Mouse (Mus musculus): ENCODE measurements around the gene Esr1.
"Not testable (repeated sequence)": the region's sequence is repeated elsewhere in the genome, so short reads cannot be mapped to it uniquely, and the experiment has no call there.

The Esr1 gene

DNA sequence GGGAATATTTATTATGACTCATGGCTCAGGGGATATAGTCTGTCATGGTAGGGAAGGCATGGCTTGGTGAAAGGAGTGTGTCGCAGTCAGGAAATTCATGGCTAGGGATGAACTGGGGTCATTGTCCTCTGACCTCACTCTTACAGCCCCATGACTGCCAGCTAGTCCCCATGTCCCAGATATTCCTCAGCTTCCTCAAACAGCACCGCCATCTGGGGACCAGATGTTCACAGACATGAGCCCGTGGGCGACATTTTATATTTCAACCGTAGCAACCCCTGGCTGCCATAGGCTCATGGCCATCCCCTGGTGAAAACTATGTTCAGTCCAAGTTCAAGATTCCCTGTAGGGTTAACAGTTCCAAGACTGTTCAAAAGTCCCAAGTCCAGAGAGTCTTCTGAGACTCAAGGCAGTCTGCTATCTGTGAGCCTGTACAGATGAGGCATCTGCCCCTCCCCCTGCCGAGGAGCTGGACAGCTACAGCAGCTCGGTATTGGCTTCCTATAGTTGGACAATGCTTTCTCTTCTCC lies 83.0 kb downstream of the Esr1 start:
- no peak for DNase-seq (ENCODE audit: low spot score in 2 of 2)

DNA sequence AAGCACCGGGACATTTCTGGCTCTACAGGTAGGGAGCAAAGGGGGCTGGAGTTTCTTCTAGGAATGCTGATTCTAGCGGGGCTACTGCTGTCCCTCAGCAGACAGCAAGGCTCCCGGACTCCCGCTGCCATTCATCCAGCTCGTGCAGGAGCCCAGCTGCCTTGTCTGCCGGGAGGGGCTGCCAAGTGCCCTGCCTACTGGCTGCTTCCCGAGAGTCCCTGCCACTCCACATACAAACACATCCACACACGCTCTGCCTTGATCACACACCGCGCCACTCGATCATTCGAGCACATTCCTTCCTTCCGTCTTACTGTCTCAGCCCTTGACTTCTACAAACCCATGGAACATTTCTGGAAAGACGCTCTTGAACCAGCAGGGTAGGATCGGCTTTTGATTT lies 98.5 kb downstream of the Esr1 start:
- peak; percentile 34 for DNase-seq (ENCODE audit: low spot score in 2 of 2)

DNA sequence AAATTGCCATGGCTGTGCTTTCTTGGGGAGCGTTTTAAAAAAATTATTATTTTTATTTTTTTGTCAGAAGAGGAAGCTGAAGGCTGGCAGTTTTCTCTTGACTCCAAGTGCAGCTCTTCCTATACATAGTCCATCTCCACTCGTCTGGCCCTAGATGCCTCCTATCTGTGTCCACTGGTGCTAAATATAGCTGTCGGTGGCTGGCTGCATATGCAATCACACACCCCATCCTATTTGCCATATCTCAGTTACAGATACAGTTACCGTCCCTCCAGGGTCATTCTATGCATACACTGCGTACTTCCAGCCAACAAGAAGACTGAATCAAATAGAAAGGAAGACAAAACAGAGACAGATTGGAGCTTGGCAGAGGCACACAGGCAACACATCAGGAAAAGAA lies 100.0 kb downstream of the Esr1 start:
- no peak for DNase-seq (ENCODE audit: low spot score in 2 of 2)

DNA sequence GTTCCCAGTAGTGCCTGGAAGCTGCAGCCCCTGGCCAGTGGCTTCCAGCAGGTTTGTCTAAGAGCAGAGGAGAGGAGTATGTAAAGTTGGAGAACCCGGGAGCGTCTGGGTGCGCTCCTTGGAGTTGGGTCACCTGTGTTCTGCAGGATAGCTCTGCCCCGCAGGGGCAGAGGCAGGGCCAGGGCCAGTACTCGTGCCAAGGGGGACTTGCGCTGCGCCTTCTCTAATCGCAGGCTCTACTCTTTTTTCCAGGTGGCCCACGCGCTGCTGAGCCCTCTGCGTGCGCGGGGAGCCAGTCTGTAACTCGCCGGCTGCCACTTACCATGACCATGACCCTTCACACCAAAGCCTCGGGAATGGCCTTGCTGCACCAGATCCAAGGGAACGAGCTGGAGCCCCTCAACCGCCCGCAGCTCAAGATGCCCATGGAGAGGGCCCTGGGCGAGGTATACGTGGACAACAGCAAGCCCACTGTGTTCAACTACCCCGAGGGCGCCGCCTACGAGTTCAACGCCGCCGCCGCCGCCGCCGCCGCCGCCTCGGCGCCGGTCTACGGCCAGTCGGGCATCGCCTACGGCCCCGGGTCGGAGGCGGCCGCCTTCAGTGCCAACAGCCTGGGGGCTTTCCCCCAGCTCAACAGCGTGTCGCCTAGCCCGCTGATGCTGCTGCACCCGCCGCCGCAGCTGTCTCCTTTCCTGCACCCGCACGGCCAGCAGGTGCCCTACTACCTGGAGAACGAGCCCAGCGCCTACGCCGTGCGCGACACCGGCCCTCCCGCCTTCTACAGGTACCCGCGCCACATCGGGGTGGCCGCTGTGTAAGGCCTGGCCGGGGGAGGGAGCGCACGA lies 100.9 kb downstream of the Esr1 start:
- DNase-seq (ENCODE audit: low spot score in 2 of 2), result no peak

DNA sequence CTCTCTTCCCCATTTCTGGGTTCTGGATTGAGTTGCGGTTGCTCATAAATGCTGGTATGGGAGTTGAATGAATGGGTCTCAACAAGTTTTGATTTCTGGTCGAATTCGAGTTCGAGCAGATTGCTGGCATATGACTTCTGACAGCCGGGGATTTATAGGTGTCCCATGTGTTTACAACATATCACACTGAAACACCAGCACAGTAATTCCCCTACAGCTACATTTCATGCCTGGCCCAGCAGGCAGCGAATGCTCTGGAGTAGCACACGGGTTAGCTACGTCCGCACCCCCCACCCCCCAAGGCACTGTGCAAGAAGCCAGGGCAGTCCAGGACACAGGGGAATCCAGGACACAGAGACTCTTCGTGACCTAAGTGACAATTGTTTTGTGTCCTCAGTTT lies 102.0 kb downstream of the Esr1 start:
- no peak for DNase-seq (ENCODE audit: low spot score in 2 of 2)

DNA sequence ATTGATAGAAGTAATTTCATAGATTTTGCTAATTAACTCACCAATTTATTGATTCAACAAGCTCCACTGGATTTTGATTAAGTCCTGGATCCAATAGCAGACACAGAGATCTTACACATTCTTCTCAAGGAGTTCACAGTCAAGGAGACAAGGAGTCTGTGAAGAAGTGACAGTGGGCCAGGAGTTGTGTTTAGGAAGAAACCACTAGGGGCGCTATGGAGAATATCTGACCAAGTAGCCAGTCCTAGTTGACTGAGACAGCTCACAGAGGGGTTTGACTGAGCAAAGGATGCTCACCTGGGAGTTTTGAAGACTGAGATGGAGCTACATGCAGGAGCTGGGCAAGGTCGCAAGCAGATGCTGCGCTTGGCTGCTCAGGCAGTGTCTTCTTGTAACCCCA lies 113.5 kb downstream of the Esr1 start:
- DNase-seq (ENCODE audit: low spot score in 2 of 2), result no peak

DNA sequence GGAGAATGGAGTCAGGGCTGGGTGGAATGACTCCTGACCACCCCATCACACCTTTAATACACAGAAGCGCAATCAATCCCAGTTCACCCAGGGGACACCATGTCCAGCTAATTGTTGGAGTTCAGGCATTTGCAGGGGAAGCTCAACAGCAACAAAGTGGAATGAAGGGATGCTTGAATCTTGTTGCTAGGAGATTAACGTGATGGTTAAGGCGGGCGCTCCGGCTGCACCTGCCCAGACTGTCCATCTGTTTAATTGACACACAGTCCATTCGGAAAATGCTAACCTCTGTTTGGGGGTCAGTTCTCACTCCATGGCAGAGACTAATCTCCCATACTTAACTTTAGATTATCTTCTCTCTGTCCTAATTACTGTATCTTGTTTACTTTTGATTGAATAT lies 114.7 kb downstream of the Esr1 start:
- DNase-seq (ENCODE audit: low spot score in 2 of 2), result no peak

DNA sequence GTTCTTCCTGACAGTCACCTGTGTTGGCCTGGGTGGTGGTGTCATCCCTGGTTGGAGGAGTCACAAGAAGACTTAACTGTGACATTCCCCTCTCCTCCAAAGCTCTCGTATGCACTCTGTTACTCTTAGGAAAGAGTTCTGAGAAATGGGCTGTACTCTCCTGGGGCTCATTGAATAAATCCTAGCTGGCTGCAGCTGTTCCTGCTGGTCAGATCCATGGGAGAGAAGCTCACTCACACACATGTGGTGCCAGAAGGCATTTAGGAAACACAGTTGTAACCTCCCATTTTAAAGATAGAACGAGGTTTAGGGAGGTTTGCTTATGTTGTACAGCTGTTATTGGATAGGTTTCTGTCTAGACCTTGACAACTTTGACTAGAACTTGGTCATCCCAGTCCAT lies 120.9 kb downstream of the Esr1 start:
- no peak for DNase-seq (ENCODE audit: low spot score in 2 of 2)

DNA sequence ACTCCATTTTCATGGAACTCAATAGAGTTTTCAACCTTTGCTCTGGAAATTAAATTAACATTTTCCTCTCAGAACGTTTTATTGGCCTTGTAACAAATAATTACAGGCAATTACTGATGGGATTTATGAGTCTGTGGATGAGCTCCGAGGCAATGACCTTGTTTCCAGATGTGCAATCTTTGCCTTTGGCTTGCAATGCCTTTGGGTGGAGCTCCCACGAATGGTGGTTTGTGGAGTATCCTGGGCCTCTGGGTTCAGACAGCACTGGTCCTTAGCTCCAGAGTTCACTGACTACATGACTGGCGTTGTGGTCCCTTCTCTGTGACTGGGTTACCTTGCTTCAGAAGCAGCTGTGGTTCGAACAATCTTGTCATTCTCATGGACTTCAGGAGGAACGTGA lies 122.6 kb downstream of the Esr1 start:
- DNase-seq (ENCODE audit: low spot score in 2 of 2), result no peak

DNA sequence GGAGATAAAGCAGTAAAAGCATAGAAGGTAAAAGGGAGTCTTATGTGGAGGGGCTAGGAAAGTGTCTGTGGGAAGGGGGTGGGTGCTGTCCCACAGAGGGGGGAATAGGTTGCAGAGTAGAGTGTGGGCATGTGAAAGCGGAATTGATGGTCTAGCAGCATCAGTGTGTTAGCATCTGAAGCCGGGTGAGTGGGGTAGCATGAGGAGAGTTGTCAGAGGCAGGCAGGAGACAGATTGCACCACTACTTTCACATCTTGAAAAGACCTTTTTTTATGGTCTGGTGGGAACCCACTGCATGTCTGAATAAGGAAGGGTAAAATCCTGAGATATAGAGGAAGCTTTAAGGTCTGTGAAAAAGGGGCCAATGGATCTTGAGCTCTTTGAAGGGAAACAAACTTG lies 123.5 kb downstream of the Esr1 start:
- DNase-seq (ENCODE audit: low spot score in 2 of 2), result no peak

DNA sequence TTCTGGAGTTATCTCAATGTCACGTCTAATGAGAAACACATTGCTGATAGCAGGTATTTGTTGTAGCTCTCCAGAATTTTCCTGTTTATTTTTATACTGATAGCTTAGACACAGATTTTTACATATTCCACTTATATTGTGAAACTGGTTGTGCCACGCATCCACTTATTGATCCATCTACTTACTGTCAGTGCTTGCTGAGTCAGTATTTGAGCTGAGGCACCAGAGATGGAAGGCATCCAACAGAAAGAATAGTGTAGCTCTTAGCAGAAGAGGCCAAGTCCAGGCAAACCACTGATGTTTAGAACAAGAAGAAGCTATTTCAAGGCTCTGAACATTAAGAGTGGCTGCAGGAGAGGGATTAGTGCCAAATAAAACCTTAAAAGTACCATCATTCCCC lies 126.9 kb downstream of the Esr1 start:
- no peak for DNase-seq (ENCODE audit: low spot score in 2 of 2)

DNA sequence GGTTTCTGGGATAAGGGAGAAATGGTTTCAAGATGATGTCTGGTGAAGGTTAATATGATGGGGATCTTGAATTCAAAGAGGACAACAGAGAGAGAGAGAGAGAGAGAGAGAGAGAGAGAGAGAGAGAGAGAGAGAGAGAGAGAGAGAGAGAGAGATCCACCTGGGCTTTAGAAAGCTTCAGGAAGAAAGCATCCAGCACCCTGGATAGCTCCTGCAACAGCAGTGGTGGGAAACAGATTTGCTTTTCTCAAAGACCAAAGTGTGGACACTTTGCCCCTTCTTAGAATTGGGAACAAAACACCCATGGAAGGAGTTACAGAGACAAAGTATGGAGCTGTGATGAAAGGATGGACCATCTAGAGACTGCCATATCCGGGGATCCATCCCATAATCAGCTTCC lies 139.7 kb downstream of the Esr1 start:
- not testable (repeated sequence) for DNase-seq (ENCODE audit: low spot score in 2 of 2)

DNA sequence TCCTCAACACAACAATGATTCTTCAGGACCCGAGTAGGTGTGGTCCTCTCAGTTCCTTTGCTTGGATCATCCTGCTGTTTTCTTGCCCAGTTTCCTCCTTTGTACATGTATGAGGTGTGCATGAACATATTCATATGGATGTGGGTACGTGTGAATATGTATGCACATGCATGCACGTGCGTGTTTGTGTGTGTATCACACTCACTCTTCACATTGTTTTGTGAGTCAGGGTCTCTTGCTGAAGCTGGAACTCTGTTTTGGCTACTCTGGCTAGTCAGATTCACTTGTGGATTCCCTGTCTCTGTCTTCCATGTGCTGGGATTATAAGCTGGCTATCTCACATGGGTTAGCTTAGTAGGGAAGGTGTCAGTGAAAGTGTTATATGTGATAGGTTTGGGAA lies 141.6 kb downstream of the Esr1 start:
- no peak for DNase-seq (ENCODE audit: low spot score in 2 of 2)

DNA sequence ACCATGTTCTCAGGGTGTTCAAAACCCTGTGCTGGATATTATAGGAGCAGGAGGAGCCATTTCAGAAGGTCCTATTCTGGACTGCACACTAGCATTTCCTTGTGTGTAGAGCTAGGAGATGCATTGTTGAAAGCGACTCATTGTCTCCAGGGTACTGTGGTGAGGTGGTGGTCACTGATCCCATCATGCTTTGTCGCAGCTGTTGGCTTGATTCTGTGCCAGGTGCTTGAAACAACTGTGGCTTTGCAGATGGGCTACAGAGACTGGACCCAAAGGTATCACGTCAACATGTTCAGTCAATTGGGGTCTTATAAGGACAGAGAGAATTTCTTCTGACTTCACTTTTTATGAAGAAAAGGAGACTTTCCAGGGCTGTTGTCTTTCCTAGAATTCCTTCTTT lies 164.1 kb downstream of the Esr1 start:
- no peak for DNase-seq (ENCODE audit: low spot score in 2 of 2)

DNA sequence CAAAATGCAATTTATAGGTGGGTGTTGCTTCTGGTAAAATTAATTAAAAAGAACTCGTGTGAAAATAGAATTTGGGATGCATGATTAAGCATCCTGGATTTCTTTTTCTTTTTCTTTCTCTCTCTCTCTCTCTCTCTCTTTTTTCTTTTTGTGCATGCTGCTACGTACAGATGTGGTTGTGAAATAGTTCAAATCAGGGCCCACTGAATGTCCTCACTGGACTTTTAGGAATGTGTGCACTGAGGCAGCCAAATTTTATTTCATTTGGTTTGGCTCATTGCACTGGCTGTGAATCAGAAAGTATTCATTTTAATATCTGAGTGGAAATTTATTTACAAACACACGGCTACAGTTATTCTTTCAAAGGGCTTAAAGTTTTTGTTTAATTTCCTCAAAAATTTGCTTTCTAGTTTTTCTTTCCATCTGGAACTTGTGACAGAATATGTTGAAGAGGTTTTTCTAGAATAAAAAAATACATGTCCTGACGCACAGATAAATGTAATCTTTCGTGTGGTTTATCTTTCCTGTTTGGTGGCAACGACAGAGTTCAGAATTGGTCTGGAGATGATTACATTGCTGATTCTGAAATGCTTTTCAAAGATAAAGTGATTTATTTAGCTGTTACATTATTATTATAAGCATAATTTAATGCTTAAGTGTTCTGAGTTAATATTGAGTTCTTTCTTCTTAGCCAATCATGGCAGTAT lies 164.8 kb downstream of the Esr1 start:
- DNase-seq (ENCODE audit: low spot score in 2 of 2), result no peak

DNA sequence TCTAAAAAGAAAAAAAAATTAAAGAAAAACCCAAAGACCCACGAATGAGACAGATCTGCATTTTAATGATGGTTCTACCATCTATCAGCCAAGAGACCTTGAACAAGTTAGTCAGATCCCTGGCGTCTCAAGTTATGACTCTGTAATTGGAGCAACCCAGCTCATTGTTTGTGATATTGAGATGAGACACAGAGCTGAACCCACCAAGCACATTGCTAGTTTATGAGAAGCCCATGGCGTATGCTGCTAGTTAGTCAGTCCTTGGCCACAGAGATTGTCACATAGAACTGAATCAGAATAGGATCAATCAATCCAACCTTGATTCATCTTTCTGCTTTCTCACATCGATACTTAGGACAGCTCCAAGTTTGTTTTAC lies 165.3 kb downstream of the Esr1 start:
- no peak for DNase-seq (ENCODE audit: low spot score in 2 of 2)

DNA sequence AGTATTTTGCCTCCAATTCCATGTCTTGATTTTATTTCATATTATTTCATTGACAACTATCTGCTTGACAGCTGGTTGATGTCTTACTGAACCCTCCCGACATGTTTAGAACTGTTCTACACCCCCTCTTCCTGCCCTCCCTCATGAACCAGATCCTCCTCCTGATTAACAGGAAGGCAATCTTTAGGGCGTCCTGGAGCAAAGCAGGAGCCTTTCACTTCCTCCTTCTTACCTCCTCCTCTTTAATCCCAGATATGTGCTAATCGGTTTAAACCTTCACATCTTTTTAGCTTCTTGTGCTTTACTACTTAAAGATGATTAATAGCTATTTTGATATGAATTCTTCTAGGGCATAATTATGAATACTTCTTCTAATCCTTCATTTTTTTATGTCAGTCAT lies 166.6 kb downstream of the Esr1 start:
- no peak for DNase-seq (ENCODE audit: low spot score in 2 of 2)

DNA sequence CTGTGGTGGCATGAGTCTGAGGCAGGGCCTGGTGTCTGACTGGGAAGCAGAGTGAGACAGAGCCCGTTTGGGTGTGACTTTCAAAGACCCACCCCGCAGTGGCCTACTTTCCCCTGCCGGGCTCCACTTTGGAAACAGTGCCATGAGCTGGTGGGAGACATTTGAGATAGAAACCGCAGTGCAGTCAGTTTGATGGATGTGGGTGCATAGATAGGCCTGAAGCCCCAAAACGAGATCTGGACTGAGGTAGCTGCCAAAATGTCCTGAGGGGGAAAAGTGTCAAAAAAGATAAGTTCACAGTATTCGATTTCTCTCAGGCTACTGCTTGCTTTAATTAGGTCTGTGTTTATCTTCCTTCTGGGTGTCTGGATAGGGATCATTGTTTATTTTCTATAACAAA lies 169.5 kb downstream of the Esr1 start:
- no peak for DNase-seq (ENCODE audit: low spot score in 2 of 2)

DNA sequence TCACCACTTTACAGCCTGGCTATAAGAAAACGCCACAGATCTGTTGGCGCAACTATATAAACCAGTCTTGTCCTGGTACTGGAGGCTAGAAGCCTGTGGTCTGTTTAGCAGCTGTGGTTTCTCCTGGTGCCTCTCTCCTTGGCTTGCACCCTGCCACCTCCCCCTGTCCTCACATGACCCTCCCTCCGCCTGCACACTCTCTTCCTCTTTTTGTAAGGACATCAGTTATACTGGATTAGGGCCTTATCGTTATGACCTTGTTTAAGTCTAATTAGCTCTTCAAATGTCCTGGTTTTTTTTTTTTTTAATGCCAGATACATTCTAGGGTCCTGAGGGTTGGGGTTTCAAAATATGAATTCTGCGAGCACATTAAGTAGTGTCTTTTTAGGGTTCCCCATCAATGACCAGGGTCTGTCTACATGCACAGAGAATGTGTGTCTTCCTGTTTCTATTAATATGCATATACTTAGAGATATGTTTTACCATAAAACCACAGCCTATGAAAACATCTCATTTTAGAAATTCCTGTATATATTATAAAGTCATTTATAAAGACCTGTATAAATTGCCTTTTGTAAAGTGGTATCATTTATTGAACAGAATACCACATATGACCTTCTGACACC lies 175.7 kb downstream of the Esr1 start:
- no peak for DNase-seq (ENCODE audit: low spot score in 2 of 2)

DNA sequence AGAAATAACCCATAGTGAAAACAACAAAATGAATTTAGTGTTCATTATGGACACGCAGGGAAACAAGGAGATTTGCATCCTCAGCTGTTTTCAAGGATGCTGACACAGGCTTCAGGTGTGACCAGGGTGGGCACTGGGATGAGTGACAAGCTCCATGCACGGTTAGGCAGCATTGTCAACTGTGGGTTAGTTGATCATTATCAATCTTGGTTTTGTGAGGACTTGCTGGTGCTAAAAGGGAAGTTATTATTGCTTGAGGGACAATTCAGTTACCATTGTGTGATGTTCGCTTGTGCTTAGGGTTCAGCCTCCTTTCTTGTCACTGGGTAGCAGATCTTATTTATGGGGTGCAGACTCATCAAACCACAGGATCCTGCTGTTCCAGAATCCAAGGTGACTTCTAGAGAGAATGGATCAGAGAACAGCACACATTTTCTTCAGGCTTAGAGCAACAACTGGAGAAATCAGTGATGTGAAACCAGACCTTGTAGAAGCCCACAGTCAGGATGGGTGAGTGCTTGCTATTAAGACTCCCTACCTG lies 186.9 kb downstream of the Esr1 start:
- DNase-seq (ENCODE audit: low spot score in 2 of 2), result no peak

DNA sequence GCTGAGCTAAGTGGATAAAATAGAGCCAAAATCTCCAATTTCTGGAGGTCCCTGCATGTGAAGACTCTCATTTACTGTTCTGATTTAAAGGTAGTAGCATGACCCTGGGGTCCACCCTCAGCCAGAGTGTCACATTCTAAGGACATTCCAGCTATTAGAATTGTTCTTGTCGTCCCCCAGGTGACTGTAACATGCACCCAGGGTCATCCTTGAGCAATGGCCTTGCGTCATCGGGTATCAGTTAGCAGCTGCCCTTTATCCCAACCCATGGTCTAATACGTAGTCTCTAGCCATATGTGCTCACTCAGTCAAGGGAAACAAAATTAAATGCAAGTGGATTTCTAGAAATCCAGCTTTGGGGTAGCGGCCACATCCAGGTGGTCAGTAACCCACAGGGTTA lies 213.0 kb downstream of the Esr1 start:
- no peak for DNase-seq (ENCODE audit: low spot score in 2 of 2)

DNA sequence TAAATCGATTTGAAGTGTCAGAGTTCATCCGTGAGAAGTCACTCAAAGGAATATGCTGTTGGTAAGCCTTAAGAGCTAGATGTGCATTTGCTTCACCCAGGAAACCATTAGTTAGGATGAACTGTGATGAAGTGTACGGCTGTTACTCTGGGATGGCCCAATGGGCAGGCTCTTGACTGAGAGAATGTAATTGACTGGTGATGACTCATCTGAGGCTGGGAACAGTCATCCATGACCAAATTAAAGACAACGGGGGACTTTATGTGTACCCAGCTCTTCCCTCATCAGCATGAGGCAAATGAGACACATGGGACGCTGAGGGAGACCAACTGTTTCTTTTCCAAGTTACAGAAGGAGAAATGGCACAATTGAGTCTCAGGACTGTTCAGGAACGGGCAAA lies 219.2 kb downstream of the Esr1 start:
- no peak for DNase-seq (ENCODE audit: low spot score in 2 of 2)

DNA sequence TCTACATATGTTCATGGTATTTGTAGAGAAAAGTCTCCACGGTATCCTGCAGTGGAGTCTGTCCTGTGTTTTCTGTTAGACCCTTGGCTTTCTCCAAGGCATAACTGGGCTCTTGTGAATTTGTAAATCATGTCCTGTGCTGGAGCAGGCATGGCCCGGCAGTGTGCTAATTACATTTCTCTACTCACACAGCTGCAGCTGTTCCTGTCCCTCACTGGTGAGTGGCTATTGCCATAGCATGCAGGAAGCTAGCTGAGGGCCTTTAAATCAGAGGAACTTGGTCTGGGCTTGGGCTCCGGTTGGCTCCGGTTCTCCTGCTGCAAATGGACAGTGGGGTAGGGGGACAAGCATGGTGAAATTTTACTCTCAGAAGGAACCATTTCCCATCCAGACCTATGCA lies 226.7 kb downstream of the Esr1 start:
- DNase-seq (ENCODE audit: low spot score in 2 of 2), result no peak

Measured in frontal cortex, postnatal 36 days (tissue).